Mouse (Mus musculus) neutrophil, adult 65 days (primary cell): Measurements from ENCODE around the gene Tmem265. TPM values are rescaled to one million over a fixed set of nuclear protein-coding genes. Genes with fewer than 3 reads are reported as not detected.

Source experiments
- total RNA-seq: library from RNA; stranded (reverse); gene quantifications from 2 replicates; pipeline ENCODE4 v1.2.4, GENCODE M21; 2023

The Tmem265 gene
- not detected in 2 replicates for total RNA-seq

DNA sequence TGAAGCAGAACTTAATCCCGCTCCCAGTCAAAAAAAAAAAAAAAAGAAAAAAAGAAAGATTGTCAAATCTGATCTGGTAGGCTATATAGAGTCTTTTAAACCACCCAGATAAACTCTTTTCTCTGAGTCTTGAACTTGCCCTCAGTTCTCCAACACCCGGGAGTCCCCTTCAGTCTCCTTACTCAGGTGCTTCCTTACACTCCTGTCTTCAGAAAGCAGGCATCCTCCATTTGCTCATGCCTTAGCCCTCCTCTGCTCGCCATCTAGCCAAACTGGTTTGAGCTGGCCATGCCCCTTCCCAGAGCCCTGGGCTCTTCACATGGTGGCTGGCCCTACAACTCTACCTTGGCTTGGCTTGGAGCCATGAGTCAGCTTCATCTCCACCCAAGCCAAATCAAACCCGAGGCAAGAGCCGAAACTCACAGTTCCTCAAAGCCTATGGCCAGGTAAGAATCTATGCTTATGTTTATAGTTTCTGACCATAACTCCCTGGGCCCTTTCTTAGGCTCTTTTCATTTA is at the start of gene Tmem265:
Gene Tmem265 (plus strand): TSS at position 51 of the 519 bp plus-strand sequence.

GRCm38 (mm10) chr7:127511808-127512230 is 49.4 kb upstream of the Tmem265 start, which contains the start of gene Srcap:
TSS of gene Srcap (plus strand) at chr7:127511983.

GRCm38 (mm10) chr7:127519284-127519683 is 41.9 kb upstream of the Tmem265 start, which contains the start of gene Gm42715:
TSS of gene Gm42715 (plus strand) at chr7:127519584.

DNA sequence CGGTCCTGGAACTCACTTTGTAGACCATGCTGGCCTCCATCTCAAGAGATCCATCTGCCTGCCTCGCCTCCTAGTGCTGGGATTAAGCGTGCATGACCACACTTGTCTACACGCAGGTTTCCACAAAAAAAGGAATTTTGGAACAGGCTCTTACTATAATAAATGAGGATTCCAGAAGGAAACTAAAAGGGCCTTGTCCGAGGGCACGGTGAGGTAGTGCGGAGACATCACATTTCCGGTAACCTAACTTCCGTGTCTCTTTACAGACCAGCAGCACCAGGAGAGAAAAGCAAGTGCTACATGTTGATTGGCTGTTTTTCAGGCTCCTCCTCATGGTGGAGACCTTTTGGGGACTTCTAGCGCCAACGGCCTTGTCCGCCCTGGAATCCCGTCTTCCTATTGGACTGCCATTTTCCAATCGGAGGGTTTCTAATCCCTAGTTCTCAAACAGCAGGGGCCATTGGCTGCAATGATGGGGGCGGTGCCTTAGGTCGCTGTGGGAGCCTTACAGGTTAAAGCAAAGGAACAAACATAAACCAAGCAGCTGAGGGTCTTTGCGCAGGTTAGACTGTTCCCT is 11.8 kb downstream of the Tmem265 start, which contains the start of gene Phkg2:
Gene Phkg2 (plus strand): TSS at position 446 of the 577 bp plus-strand sequence.

GRCm38 (mm10) chr7:127588011-127588871 is 27.1 kb downstream of the Tmem265 start, which contains the start of the genes Ccdc189 and Rnf40:
TSS of gene Ccdc189 (minus strand) at chr7:127588595.
TSS of gene Rnf40 (plus strand) at chr7:127588767.

DNA sequence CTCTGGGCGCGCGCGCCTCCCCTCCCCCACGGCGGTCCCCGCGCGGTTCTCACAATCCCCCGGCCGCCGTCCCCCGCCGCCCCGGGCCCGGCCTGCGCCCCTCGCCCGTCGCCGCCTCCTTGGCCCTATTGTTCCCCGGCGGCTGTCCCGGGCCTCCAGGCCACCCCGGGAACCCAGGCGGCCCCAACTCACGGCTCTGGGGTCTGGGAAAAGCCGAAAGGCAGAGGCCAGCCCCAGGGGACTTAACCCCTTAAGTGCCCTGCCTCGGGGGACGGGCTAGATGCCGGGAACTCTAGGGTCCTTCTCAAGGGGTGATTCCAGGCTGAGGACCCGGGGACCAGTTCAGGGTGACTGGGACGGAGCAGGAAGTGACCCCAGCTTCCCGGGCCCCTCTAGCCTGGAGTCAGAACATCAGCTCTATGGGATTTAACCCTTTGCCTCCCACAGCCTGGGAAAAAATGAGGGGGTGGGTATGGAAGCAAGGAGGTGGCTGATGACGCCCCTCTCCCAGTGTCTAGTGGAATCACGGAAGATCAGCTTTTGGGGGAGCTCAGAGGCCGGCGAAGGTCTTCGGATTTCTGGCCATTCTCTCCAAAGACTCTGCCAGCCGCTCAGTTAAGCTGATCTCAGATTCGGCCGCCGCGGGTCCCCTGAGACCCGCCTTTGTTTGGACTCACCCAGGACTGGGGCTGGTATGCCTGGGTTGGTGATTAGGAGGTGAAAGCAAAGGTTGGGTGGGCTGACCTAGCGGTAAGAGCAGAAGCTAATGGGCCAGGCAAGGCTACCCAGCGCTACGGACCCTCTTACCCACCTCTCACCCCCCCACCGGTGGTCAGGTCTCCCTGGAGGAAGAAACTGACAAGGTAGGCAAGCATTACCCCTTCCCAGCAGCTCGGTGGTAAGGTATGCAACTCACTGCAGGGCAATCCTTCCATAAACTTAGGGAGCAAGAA is 54.0 kb downstream of the Tmem265 start, which contains the start of gene Zfp629:
Gene Zfp629 (minus strand): TSS at position 907 of the 953 bp plus-strand sequence.

Other genes starting within 250 kb of the Tmem265 start
- gene Zfp768, start 215.8 kb upstream of the Tmem265 start, total RNA-seq, result 7.5 and 8.1 TPM in 2 replicates
- 3.9 and 5.9 TPM in 2 replicates for gene Zfp747, start 185.3 kb upstream of the Tmem265 start, total RNA-seq
- gene 9130019O22Rik, start 174.2 kb upstream of the Tmem265 start, total RNA-seq, result 1.3 and 1.5 TPM in 2 replicates
- gene E430018J23Rik, start 167.8 kb upstream of the Tmem265 start, total RNA-seq, result 1.1 and 1.4 TPM in 2 replicates
- 1.5 and 2.2 TPM in 2 replicates for gene Zfp764, start 154.6 kb upstream of the Tmem265 start, total RNA-seq
- gene Zfp688, start 139.3 kb upstream of the Tmem265 start, total RNA-seq, result 13.2 and 14.6 TPM in 2 replicates
- gene Zfp689, start 112.2 kb upstream of the Tmem265 start, total RNA-seq, result 2.1 and 3.1 TPM in 2 replicates
- 153 and 167 TPM in 2 replicates for gene Prr14, start 101.8 kb upstream of the Tmem265 start, total RNA-seq
- gene Fbrs, start 82.2 kb upstream of the Tmem265 start, total RNA-seq, result 324 and 414 TPM in 2 replicates
- gene Srcap, start 49.4 kb upstream of the Tmem265 start, total RNA-seq, result 77.3 and 96.9 TPM in 2 replicates
- gene Gm42715, start 41.8 kb upstream of the Tmem265 start, total RNA-seq, result 16.4 and 27.7 TPM in 2 replicates
- gene Phkg2, start 11.9 kb downstream of the Tmem265 start, total RNA-seq, result 132 and 168 TPM in 2 replicates
- 18.5 and 19.6 TPM in 2 replicates for gene Ccdc189, start 27.2 kb downstream of the Tmem265 start, total RNA-seq
- gene Rnf40, start 27.4 kb downstream of the Tmem265 start, total RNA-seq, result 199 and 280 TPM in 2 replicates
- gene Zfp629, start 54.4 kb downstream of the Tmem265 start, total RNA-seq, result 2.6 and 2.7 TPM in 2 replicates
- 26.0 and 31.1 TPM in 2 replicates for gene Bcl7c, start 147.5 kb downstream of the Tmem265 start, total RNA-seq
- gene Ctf1, start 151.3 kb downstream of the Tmem265 start, total RNA-seq, result not detected in 2 replicates
- gene Ctf2, start 170.8 kb downstream of the Tmem265 start, total RNA-seq, result not detected in 2 replicates
- 5.9 and 7.9 TPM in 2 replicates for gene Fbxl19, start 183.2 kb downstream of the Tmem265 start, total RNA-seq
- gene Orai3, start 208.4 kb downstream of the Tmem265 start, total RNA-seq, result 21.4 and 28.6 TPM in 2 replicates
- gene Setd1a, start 215.3 kb downstream of the Tmem265 start, total RNA-seq, result 31.3 and 40.4 TPM in 2 replicates
- 3.8 TPM in 1 of 2 replicates, not detected in the other for gene Gm49388, start 224.2 kb downstream of the Tmem265 start, total RNA-seq
- 9.7 and 10.8 TPM in 2 replicates for gene Hsd3b7, start 239.2 kb downstream of the Tmem265 start, total RNA-seq